ENCODE assay signal across 26 mouse cellular contexts in the genomic region with DNA sequence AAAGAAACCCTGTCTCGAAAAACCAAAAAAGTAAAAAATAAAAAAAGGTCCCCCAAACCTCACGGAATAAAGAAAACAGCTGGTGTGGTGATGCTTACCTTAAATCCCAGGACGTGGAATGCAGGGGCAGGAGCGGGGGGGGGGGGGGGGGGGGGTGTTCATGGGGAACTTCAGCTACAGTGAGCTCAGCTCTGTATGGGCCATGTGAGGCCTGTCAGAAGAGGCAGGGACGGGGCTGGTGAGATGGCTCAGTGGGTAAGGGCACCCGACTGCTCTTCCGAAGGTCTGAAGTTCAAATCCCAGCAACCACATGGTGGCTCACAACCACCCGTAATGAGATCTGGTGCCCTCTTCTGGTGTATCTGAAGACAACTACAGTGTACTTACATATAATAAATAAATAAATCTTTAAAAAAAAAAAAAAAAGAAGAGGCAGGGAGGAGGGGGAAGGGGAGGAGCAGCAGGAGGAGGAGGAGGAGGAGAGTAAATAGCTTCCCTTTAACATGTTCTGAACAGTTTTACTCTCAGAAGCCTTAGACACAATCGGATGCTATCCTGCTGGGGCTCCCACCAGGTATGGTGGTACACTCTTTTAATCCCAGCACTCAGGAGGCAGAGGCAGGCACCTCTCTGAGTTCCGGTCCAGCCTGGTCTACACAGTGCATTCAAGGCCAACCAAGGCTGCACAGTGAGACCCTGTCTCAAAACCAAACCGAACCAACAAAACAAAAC. TPM values are rescaled to one million over a fixed set of nuclear protein-coding genes. Genes with fewer than 3 reads are reported as not detected.
"Had no signal": no experiment of that assay in that cellular context is flagged by ENCODE, and none has a peak within 500 bp of the region (broad histone marks: within the 10 kb centered on the region; RNA-seq: fewer than 3 reads in every experiment).

No protein-coding gene starts in this region.

- H3K4me1 ChIP-seq: heart, embryonic 13.5 days; heart, embryonic 15.5 days; intestine, embryonic 15.5 days; kidney, embryonic 15.5 days; limb, embryonic 10.5 days; limb, embryonic 12.5 days; liver, embryonic 13.5 days had no signal

- ATAC-seq: hindbrain, embryonic 16.5 days; inflammation-experienced regulatory T-cells, adult 6 months; intestine, embryonic 15.5 days; intestine, postnatal 0 days had no signal

- H3K27me3 ChIP-seq: heart, embryonic 13.5 days; heart, embryonic 15.5 days; intestine, embryonic 15.5 days; kidney, embryonic 15.5 days; limb, embryonic 12.5 days; liver, embryonic 13.5 days had no signal

- H3K27ac ChIP-seq: gastrocnemius, adult 2 months; heart, embryonic 13.5 days; heart, embryonic 15.5 days; hindbrain, embryonic 14.5 days; intestine, embryonic 15.5 days; kidney, embryonic 15.5 days; kidney, postnatal 0 days; layer of hippocampus, adult 2 months; left cerebral cortex, adult 2 months; limb, embryonic 10.5 days; limb, embryonic 12.5 days; liver, embryonic 13.5 days had no signal

- H3K9me3 ChIP-seq: heart, embryonic 13.5 days; heart, embryonic 15.5 days; intestine, embryonic 15.5 days; kidney, embryonic 15.5 days; limb, embryonic 10.5 days; limb, embryonic 12.5 days; liver, embryonic 13.5 days had no signal

- H3K4me2 ChIP-seq: heart, embryonic 11.5 days; heart, embryonic 13.5 days; heart, embryonic 15.5 days; hindbrain, embryonic 14.5 days; intestine, embryonic 15.5 days; kidney, embryonic 15.5 days; limb, embryonic 12.5 days; liver, embryonic 11.5 days; liver, embryonic 13.5 days had no signal

- H3K36me3 ChIP-seq: heart, embryonic 13.5 days; heart, embryonic 15.5 days; intestine, embryonic 15.5 days; kidney, embryonic 15.5 days; limb, embryonic 10.5 days; limb, embryonic 12.5 days; liver, embryonic 13.5 days had no signal

- DNase-seq: gastrocnemius, adult 2 months; gastrocnemius, postnatal 10 days; gastrocnemius, postnatal 25 days; heart, adult 18-20 months; heart, postnatal 36 days; kidney, adult 18-20 months; kidney, adult 8-10 months; kidney, postnatal 25 days; kidney, postnatal 4 days; liver; liver, embryonic 13.5 days had no signal

- H3K4me3 ChIP-seq: gastrocnemius, adult 2 months; heart, embryonic 13.5 days; heart, embryonic 15.5 days; intestine, embryonic 15.5 days; kidney, embryonic 15.5 days; layer of hippocampus, adult 2 months; left cerebral cortex, adult 2 months; limb, embryonic 10.5 days; limb, embryonic 12.5 days; liver, embryonic 13.5 days had no signal

- H3K9ac ChIP-seq: heart, embryonic 13.5 days; heart, embryonic 15.5 days; hindbrain, embryonic 14.5 days; intestine, embryonic 15.5 days; kidney, embryonic 15.5 days; limb, embryonic 12.5 days; liver, embryonic 13.5 days had no signal

RNA-seq across cellular contexts. Expression of a gene that starts 10.3 kb away (rescaled TPM):
- total RNA-seq: gastrocnemius, postnatal 25 days had no signal
